Mouse (Mus musculus) CH12.LX (cell line): ENCODE results near the gene Best1.

Source experiments
- CTCF ChIP-seq, 2 experiments: IDR thresholded peaks in 1 of 2; conservative IDR thresholded peaks in 1 of 2; 2 replicates each; pipeline ENCODE4 v1.5.1; 2011 to 2012; ENCODE audit warnings: low read depth in 2 of 2, low read length in 2 of 2, improper control_type of control experiment in 1 of 2, inconsistent platforms in 1 of 2, mild to moderate bottlenecking in 1 of 2, moderate library complexity in 1 of 2
- EP300 ChIP-seq: IDR thresholded peaks from 2 replicates; pipeline ENCODE4 v1.6.1; 2011; ENCODE audit warnings: low read length, improper control_type of control experiment
- MAFK ChIP-seq: IDR thresholded peaks from 2 replicates; pipeline ENCODE4 v1.6.1; 2011; ENCODE audit warnings: low read length, improper control_type of control experiment; ENCODE audit not compliant: insufficient replicate concordance
- POLR2AphosphoS2 ChIP-seq: IDR thresholded peaks from 2 replicates; pipeline ENCODE4 v1.6.1; 2011; ENCODE audit warnings: low read depth, low read length, improper control_type of control experiment
- ZC3H11A ChIP-seq: IDR thresholded peaks from 2 replicates; pipeline ENCODE4 v1.6.1; 2012; ENCODE audit warnings: low read depth, mild to moderate bottlenecking, inconsistent platforms, low read length, improper control_type of control experiment

GRCm38 (mm10) chr19:10039615-10040014 lies 38.2 kb upstream of the Best1 start:
- no peak for TF ChIP-seq ZC3H11A
- TF ChIP-seq MAFK, result no peak
- TF ChIP-seq POLR2AphosphoS2, result no peak
- TF ChIP-seq CTCF (conservative IDR thresholded peaks at IDR 0.05 in 1 of 2, IDR thresholded peaks at IDR 0.05 in 1 of 2; ENCODE audit: low read depth in 2 of 2, low read length in 2 of 2), result peak in 1 of 2 experiments; percentile 55; a peak in 2 of 4 replicates
- TF ChIP-seq EP300, result no peak
